Mouse (Mus musculus) adrenal gland, adult 18-20 months (tissue): ENCODE results near the gene BC147527. TPM values are rescaled to one million over a fixed set of nuclear protein-coding genes. Genes with fewer than 3 reads are reported as not detected.
"Not testable (repeated sequence)": the region's sequence is repeated elsewhere in the genome, so short reads cannot be mapped to it uniquely, and the experiment has no call there.

Experiments
- DNase-seq, 2 experiments: peaks; one replicate each; pipeline ENCODE4 v3.0.0; 2021 to 2022; ENCODE audit warnings: low spot score in 2 of 2
- long read RNA-seq, 2 experiments: library from polyadenylated mRNA; stranded (forward); transcript quantifications; one replicate each; pipeline ENCODE4 v2.0.0; 2021
- total RNA-seq, 2 experiments: library from RNA; stranded (reverse); gene quantifications; 1 replicate in 1 of 2; 2 replicates in 1 of 2; pipeline ENCODE4 v1.2.3; 2021

BC147527 gene
- total RNA-seq: under 1 TPM in 1 of 2 experiments, not detected in 1; 0.35 TPM
- long read RNA-seq, experiment 1: 0 reads
- long read RNA-seq, experiment 2: 0 reads

DNA sequence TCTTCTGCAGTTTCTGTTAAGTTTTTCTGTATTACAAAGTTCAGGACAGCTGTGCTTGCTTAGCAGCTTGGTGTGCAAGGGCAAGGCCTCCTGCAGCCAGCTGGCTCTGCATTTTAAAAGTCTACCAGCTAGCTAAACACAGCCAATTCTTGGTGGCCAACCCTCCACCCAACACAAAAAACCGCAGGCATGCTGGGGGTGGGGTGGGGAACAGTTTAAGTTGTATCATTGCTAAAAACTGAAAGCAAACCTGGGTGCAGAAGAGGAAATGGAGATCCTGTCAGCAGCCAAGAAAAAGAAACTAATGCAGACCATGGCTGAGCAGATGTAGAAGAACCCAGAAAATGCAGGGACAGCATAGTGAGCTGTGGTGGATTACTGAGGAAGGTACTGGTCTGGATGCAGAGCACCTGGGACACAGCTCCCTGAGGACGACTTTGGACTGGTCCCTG is at the start of gene BC147527:
TSS of gene BC147527 (plus strand) at position 402 of the 452 bp plus-strand sequence.
- DNase-seq: no peak

DNA sequence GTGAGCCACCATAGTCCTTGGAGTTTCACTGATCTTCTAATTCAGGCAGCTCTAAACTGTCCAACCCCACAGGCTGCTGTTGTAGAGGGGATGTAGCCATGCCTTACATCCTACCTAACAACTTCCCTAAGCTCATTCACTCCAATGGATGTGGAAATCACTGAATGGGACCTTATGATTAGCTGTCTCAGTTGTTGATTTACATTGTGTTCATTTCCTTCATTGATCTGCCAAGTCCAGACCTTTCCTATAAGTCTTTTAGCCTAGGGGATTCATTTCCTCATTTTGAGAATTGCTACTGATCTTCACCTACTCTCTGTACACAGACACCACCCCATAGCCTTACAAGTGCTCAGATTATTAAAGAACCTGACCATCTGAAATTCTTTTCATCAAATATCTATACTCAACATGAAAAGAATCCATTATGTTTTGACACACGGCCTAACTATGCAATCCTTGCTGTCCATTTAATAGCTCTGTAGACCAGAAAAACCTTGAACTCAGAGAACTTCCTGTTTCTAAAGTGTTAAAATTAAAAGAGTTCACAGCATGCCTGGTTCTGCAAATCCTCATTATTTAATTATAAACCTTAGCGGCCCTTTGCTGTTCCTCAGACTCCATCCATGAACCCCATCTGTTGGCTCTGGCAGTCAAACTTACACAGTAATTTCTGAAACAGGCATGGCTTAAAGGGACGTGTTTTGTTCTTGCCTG is 48.8 kb upstream of the BC147527 start:
- not testable (repeated sequence) for DNase-seq

DNA sequence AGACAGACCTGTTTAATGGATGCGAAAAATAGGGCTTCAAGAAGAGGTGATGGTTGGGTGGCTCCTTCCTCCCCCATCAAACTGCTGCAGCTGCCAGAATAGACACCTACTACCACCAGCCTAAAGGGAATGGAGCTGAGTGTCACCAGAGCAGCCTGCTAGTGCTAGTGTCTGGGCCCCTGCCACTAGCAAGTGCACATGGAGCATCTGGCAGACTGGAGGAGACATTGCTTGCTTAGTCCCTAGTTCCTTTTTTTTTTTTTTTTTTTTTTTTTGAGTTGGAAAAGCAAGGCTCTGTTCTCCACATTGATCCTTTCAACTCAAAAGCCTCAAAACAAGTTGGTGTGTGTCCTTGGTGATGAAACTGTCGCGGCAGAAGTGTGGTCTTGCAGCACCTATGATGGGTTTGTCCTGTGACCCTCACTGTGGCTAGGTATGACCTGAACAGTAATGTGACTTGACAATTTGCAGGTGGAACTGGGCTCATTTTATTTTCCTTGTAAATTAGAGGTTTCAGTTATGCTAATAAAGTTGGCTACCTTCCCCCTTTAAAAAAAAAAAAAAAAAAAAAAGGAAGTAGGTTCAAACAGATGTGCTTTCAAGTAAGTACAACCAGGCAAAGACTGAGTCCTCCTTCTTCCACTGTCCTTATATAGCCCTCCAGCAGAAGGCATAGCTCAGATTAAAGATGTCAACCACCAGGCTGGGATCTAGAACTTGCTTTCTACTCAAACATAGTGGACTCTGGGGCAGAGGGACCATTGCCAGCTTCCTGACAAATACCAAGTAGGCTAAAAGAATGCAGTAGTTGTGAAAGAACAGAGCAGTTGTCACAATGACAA is 41.2 kb upstream of the BC147527 start:
- not testable (repeated sequence) for DNase-seq

- DNase-seq: not testable (repeated sequence)
These were observed 40.5 kb upstream of the BC147527 start for GRCm38 (mm10) chr13:120259718-120260117.

- not testable (repeated sequence) for DNase-seq
These were observed 37.3 kb upstream of the BC147527 start, which contains the start of gene AF067061 for GRCm38 (mm10) chr13:120262870-120263269. AF067061 (plus strand) TSS chr13:120263114.

DNA sequence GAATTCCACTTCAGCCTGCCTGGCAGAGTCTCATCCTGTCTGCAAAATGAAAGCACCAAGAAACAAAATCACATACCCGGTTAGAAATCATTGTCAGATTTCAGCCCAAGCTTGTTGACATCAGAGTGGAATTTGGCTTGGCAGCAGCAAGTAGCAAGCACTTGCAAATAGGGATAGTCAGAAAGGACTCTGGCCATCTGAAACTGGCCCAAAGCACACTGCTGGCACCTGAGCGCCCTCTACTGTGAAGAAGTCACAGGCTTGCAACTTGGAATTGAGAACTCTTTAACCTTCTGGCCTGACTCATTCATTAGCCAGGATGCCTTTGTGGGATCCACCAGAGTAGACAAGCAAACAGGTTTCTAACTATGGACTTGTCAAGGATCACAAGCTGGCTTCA is 22.4 kb upstream of the BC147527 start:
- DNase-seq: not testable (repeated sequence)

GRCm38 (mm10) chr13:120278784-120279183 is 21.4 kb upstream of the BC147527 start:
- DNase-seq: no peak

DNA sequence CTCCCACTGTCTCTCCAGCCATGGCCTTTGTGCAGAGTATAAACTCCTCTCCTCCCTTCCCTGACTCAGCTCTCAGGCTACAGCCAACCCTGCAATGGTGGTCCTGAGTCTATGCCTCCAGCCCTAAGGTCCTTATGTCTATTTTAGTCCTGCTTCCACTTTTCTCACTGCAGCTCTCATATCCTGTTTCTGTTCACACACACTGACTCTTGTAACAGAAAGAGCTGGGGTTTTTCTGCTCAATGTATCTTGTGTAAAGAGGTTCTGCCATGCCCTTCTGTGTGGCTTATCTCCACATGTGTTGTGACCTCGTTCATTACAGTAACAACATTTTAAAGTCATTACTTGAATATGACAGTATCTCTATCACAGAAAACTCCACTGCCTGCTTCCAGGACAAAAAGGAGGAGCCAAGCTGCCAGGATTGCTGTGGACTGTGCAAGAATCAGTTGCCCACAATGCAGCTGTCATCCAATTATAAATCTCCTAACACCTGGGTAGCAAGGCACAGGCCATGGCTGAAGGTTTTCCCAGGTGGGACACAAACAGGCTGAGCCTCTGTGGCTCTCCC is 783 bp upstream of the BC147527 start:
- no peak for DNase-seq

GRCm38 (mm10) chr13:120300853-120301252 is 661 bp downstream of the BC147527 start:
- no peak for DNase-seq

DNA sequence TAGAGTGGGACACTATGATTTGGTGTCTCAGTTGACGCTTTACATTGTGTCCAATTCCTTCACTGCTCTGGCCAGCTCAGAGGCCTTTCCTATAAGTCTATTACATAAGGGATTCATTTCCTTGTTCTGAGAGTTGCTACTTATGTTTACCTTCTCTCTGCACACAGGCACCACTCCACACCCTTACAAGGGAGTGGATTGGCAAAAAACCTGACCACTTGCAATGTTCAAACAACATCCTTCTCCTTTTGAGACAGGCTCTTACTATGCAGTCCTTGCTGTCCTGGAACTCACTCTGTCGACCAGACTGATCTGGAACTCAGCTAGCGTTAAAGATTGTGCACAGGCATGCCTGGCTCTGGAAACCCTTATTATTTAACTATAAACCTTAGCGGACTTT is 10.6 kb downstream of the BC147527 start:
- no peak for DNase-seq

GRCm38 (mm10) chr13:120313584-120313983 is 13.4 kb downstream of the BC147527 start:
- no peak for DNase-seq

GRCm38 (mm10) chr13:120316578-120316977 is 16.4 kb downstream of the BC147527 start, which contains the start of gene Tcstv3:
Tcstv3 (plus strand) TSS chr13:120316878.
- DNase-seq: not testable (repeated sequence)

- no peak for DNase-seq
These were observed 20.0 kb downstream of the BC147527 start for GRCm38 (mm10) chr13:120320183-120320582.

DNA sequence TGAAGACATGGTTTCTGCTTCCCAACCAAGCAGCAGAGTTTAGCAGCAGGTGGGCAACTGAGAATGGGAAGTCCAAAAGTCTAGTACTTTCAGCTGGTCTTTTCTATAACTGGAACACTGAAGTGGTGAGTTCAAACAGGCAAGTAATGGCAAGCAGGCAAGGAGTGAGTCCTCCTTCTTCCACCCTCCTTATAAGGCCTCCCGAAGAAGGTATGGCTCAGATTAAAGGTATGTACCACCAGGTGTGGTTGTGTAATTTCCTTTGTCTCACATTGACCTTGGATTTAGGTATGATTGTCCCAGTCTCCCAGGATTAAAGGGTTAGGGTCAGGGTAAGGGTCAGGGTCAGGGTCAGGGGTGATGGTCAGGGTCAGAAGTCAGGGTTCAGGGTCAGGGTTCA is 20.5 kb downstream of the BC147527 start:
- no peak for DNase-seq

Other genes starting within 250 kb of the BC147527 start
- gene Gm21188, start 248.2 kb upstream of the BC147527 start, total RNA-seq: under 1 TPM in 1 of 2 experiments, not detected in 1; 0.58 TPM
- gene Gm20767, start 160.1 kb upstream of the BC147527 start, total RNA-seq: not detected
- not detected for gene Gm21818, start 128.0 kb upstream of the BC147527 start, total RNA-seq
- gene Gm21762, start 84.4 kb upstream of the BC147527 start, total RNA-seq: not detected
- not detected for gene Gm21731, start 61.3 kb upstream of the BC147527 start, total RNA-seq
- gene AF067061, start 37.3 kb upstream of the BC147527 start, total RNA-seq: not detected
- not detected for gene Tcstv3, start 16.5 kb downstream of the BC147527 start, total RNA-seq